Mouse (Mus musculus) spleen, postnatal 10 days (tissue): ENCODE measurements around the gene Mpeg1.

Experiments
- DNase-seq, 2 experiments: peaks; one replicate each; pipeline ENCODE4 v3.0.0; 2021 to 2022; ENCODE audit warnings: low spot score in 2 of 2

Mpeg1 gene

DNA sequence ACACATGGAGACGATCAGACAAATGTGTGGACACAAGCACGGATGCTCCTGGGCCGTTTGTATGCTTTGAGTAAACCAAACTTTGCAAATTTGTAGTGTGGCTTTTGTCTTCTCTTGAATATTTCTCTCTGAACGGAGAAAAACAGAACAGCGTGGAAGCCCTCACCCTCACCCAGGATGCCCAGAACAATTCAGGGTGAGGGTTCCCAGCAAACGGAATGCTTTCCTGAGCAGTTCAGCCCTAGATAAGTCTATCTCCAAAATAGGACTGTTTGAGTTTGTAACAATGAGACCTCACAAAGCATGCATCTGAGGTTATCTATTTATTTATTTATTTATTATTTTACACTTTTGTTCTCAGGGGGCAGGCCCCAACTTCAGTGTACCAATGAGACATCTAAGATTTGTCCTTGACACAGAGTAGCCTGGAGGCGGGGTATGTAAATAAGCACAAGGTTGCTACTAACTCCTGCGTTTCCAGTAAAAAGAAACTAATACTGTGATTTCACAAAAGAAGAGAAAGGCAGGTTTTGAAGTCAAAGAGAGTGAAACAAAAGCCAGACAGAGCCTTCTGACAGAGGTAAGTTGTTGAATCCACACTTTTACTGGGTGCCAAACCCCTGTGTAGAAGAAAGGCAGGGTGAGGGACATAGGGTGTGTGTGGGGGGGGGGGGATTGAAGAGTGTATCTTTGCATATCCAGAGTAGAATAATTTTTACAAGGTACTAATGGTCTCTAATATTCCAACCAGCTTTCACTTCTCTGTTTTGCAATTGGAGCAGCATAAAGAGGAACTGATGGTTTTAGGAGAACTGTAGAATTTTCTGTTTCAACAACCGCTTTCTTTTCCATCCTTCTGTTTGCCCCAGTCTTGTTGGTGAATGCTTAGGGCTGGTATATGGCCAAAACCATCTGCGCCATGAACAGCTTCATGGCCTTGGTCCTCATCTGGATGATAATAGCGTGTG, at the start of gene Mpeg1:
Gene Mpeg1, plus strand, starts transcription at position 498 of the 968 bp plus-strand sequence.
- DNase-seq: no peak

DNA sequence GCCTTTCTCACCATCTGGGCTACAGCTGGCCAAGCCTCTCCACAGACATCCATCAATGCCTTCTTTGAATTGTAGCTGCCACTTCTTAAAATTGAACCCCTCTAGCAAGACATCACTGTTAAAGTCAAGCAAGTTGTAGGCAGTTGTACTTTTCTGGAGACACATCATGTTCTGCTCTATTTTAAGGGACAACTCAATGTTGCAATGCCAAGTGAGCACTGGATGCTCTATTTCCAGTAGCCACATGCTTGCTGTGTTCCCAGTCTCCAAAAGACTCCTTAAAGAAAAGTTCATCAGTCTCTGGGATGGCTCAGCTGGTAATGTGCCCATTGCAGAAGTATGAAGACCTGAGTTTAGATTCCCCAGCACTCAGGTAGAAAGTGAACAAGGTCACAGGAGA, 46.8 kb upstream of the Mpeg1 start:
- DNase-seq: no peak

- DNase-seq: no peak
These were observed 43.2 kb upstream of the Mpeg1 start, which contains the start of gene Olfr1441 for GRCm38 (mm10) chr19:12417361-12417760. Gene Olfr1441 (plus strand): TSS chr19:12417433.

DNA sequence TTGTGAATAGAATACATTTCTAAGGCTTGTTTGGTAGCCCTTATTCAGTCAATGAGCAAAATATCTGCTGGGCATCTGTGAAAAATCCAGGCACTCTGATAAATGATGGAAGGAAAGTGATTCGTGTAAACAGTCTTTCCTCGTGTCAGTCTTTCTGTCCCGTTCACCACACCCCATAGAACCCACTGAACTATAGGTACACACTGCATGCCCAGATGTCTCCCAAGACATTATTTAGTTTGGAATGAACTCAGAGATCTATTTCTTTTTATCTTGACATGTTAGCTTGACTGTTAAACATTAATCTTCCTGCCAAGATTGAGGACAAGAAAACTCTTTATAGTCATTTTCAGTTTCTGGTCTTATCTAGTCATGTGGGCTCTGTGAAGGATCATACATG, 42.3 kb upstream of the Mpeg1 start:
- no peak for DNase-seq

- no peak for DNase-seq
These were observed 40.0 kb upstream of the Mpeg1 start for GRCm38 (mm10) chr19:12420555-12420954.

DNA sequence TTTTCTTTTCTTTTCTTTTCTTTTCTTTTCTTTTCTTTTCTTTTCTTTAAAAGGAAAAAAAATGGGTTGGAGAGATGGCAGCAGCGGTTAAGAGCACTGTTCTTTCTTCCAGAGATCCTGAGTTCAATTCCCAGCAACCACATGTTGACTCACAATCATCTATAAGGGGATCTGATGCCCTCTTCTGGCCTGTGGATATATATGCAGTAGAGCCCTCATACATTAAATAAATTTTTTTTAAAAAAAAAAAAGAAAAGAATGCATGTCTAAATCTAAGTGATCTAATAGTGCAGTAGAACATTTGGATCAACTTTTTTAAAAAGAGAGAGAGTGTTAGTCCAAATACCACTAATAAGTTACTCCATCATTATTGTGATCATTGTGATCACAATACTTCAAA, 38.9 kb upstream of the Mpeg1 start:
- DNase-seq: no peak

DNA sequence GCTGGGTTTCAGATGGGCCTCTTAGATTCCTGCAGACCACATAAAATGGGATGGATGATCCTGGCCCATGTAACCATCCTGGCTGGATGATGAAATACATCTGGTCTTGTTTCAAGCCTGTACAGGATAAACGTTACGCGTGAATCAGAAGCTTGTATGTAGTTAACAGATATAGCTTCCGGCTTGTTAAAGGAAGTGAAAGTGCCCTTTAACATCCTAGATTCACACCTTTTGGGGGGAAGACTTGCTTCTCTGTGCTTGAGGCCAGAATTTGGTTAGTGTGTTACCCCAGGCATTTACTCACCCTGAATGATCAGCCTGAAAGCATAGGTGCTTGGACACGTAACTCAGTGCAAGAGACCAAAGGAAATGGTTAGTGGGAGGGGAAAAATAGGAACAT, 33.5 kb upstream of the Mpeg1 start:
- no peak for DNase-seq

DNA sequence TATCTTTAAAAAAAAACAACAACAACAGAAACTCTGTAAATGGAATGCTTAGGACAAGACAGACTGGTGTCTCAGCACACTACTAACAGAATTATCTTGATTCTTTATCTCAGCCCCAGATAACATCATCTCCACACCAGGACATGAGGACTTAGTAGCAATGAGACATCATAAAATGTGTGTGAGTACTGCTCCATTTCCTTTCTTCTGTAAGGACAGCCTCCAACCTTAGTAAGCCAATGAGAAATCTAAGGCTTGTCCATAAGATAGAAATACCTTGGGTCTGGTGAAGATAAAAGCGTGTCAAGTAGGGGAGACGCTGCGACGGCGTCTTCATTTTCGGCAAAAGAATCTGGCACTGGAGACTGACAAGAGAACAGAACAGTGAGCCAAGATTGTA, 33.0 kb upstream of the Mpeg1 start, which contains the start of gene Pfpl:
Gene Pfpl, plus strand, starts transcription at position 301 of the 400 bp plus-strand sequence.
- DNase-seq: no peak

GRCm38 (mm10) chr19:12433033-12433432, 27.5 kb upstream of the Mpeg1 start:
- DNase-seq: peak in 1 of 2 experiments; percentile 43

- DNase-seq: peak in 1 of 2 experiments; percentile 18
These were observed 25.6 kb upstream of the Mpeg1 start for GRCm38 (mm10) chr19:12435011-12435416.

DNA sequence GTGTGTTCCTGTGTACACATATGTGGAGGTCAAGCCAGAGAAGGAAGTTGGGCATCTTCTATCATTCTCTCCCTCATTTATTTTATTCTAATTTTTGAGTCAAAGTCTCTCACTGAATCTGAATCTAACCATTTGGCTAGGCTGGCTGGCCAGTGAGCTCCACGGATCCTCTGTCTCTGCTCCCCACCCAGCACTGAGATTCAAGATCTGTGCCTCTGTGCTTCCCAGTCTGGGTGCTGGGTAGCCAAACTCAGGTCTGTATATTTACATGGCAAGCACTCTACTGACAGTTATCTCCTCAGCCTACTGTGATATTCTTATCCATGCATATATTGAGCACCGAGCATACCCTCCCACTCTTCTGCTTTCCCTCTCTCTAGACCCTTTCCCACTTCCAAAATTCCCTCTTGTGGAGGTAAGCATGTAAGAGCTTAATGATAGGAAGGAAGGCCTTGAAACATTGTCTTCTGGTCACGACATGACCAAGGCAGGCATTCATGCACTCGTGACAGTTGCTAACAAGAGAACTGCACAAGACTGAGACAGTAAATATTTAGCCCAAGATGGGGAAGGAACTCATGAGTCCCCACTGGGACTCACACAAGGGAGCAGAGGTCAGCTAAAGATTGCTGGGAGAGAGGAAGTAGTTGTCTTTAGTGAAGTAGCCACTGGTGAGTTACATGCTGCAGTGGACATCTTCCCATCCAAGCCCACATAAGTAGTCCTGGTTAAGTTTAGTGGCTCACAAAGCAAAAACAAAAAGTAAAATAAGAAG, 24.6 kb upstream of the Mpeg1 start:
- no peak for DNase-seq

GRCm38 (mm10) chr19:12439581-12439980, 21.0 kb upstream of the Mpeg1 start:
- DNase-seq: no peak

- no peak for DNase-seq
These were observed 20.4 kb upstream of the Mpeg1 start for GRCm38 (mm10) chr19:12440103-12440725.

DNA sequence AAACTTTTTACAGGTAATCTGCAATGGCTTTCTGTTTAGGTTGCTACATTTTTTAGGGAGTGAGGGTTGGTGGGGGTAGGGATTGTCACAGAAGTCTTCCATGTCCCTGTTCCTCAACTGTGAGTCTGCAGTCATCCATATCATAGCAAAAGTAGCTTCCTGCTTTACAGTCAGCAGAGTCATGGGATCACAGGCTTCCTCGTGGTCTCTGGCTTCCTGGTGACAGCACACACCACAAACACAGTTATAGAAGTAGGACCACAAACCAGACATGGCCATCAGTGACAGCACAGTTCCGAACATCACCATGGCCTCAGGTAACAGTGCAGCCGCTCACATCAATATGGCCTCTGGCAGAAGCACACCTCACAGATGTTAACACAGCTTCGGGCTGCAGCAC, 18.0 kb upstream of the Mpeg1 start:
- DNase-seq: no peak

- DNase-seq: no peak
These were observed 15.6 kb upstream of the Mpeg1 start for GRCm38 (mm10) chr19:12445014-12445413.

GRCm38 (mm10) chr19:12457401-12458066, 3.0 kb upstream of the Mpeg1 start:
- DNase-seq: peak in 1 of 2 experiments; percentile 53

DNA sequence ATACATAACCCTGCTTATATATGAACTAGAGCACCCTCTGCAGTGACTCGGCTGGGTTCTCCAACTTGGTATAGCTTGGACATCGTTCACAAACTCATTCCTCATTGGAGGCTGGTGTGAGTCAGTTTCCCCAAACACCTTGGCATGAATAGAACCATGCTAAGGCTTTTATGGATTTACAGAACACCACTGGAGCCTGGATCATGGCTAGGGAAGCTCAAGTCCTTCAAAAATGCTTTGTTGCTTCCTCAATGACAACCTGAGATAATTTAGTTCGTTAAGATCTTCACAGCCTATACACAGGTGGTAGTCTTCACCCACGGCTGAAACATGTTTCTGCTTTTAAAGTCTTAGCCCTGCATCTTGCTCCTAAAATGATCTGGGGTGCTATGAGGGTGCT, 1.1 kb upstream of the Mpeg1 start:
- no peak for DNase-seq

DNA sequence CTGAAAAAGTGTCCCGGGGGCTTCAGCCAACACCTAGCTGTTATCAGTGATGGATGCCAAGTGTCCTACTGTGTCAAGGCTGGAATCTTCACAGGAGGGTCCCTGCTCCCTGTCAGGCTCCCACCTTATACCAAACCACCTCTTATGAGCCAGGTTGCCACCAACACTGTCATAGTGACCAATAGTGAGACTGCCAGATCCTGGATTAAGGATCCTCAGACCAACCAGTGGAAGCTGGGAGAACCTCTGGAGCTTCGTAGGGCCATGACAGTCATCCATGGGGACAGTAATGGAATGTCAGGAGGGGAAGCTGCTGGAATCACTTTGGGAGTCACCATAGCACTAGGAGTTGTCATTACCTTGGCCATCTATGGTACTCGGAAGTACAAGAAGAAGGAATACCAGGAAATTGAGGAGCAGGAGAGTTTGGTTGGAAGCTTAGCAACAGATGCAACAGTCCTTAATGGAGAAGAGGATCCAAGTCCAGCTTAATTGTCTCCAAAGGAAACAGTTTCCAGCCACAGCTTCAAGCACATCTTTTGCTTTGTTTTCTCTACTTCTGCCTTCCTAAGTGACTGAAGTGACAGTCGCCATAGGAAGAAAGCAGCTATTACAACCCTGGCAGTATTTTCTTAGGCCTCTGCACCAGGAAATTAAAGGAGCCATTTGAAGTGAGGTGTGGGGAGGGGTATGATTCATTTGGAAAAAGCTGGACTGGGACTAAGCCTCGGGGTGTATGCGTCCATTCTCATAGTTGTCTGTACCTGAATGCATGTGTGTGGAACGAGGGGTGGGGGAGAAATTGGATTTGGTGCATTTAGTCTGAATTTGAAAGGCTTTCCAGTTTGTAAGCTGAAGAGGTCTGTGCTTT, 2.5 kb downstream of the Mpeg1 start:
- DNase-seq: no peak

- DNase-seq: no peak
These were observed 3.1 kb downstream of the Mpeg1 start for GRCm38 (mm10) chr19:12463722-12464035.

GRCm38 (mm10) chr19:12464127-12464526, 3.5 kb downstream of the Mpeg1 start:
- no peak for DNase-seq

- DNase-seq: no peak
These were observed 4.1 kb downstream of the Mpeg1 start for GRCm38 (mm10) chr19:12464674-12465073.
